In the genomic region with DNA sequence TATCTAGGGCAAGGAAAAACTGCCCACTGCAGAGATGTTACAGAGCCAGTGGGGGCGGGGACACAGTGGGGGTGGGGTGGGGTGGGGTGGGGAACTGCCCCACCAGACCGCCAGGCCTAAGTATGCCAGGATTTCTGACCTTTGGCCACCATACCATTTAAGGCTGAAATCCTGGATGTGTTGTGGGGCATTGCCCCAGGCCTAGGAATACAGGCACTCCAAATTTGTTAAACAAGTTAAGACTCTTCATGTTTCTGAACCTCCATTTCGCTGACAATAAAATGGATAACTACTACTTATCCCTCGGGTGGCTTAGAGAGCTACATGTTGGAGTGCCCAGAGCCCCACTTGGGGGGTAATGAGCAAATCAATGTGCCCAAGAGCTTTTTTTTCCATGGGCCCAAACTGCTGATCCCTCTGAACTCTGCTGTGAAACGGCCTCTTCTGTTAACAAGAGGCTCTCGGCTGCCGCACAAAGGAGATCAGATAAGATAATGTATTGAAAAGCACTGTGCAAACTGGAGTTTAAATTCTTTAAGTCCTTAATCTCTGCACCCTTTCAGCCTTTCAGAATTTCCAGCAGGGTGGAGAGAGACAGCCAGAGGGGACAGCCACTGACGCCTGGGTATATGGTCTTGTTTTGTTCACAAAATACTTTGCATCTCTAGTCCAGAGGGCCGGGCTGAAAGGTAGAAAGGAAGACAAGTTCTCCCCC, we compare ENCODE assay signal across 11 mouse cellular contexts. TPM values are rescaled to one million over a fixed set of nuclear protein-coding genes. Genes with fewer than 3 reads are reported as not detected.
DNase-seq lines count a peak whose midpoint lies in the region; ATAC-seq and TF ChIP-seq lines count a peak whose summit lies in the region.
"Had no signal": no experiment of that assay in that cellular context is flagged by ENCODE, and none has a peak within 500 bp of the region (broad histone marks: within the 10 kb centered on the region; RNA-seq: fewer than 3 reads in every experiment).

No protein-coding gene starts in this region.

- no peak for TF ChIP-seq CTCF in lung, embryonic 14.5 days (IDR thresholded peaks at IDR 0.05; ENCODE audit: low read depth)
- TF ChIP-seq CTCF in lung, adult 2 months (IDR thresholded peaks at IDR 0.05; ENCODE audit: insufficient read depth, low read length): no peak
- no peak for TF ChIP-seq CTCF in intestine, postnatal 0 days (IDR thresholded peaks at IDR 0.05; ENCODE audit: low read depth)

- WGBS in lung, embryonic 14.5 days: 23% methylated on average over 9 of the region's 9 CpGs
- WGBS in lung, adult 2 months: 36% methylated on average over 9 of the region's 9 CpGs
- 6% methylated on average over 9 of the region's 9 CpGs for WGBS in embryonic facial prominence, embryonic 11.5 days
- 10% methylated on average over 9 of the region's 9 CpGs for WGBS in hindbrain, embryonic 15.5 days
- 11% methylated on average over 9 of the region's 9 CpGs for WGBS in neural tube, embryonic 14.5 days
- WGBS in intestine, postnatal 0 days: 18% methylated on average over 9 of the region's 9 CpGs
- 14% methylated on average over 9 of the region's 9 CpGs for WGBS in liver, embryonic 12.5 days (ENCODE audit: insufficient replicate concordance)

- H3K4me2 ChIP-seq in lung, embryonic 14.5 days: peak overlapping the region; percentile 96; the same call in 1 of the 2 replicates
- H3K4me2 ChIP-seq in embryonic facial prominence, embryonic 11.5 days (ENCODE audit: low read depth, low read length): peak overlapping the region; percentile 86
- H3K4me2 ChIP-seq in hindbrain, embryonic 15.5 days: peak overlapping the region; percentile 30
- H3K4me2 ChIP-seq in neural tube, embryonic 14.5 days (ENCODE audit: low read depth, low read length): peak overlapping the region; percentile 60
- no peak overlapping the region for H3K4me2 ChIP-seq in intestine, postnatal 0 days (replicated peaks; ENCODE audit: low read depth)
- H3K4me2 ChIP-seq in liver, embryonic 12.5 days: no peak overlapping the region
- H3K4me2 ChIP-seq: lung, embryonic 15.5 days had no signal

- no peak overlapping the region for H3K9ac ChIP-seq in lung, embryonic 14.5 days
- H3K9ac ChIP-seq in embryonic facial prominence, embryonic 11.5 days (replicated peaks; ENCODE audit: low read length): peak overlapping the region; percentile 80
- no peak overlapping the region for H3K9ac ChIP-seq in hindbrain, embryonic 15.5 days
- no peak overlapping the region for H3K9ac ChIP-seq in neural tube, embryonic 14.5 days (replicated peaks; ENCODE audit: low read depth, low read length)
- no peak overlapping the region for H3K9ac ChIP-seq in intestine, postnatal 0 days (ENCODE audit: low read depth, low read length)
- H3K9ac ChIP-seq in liver, embryonic 12.5 days: no peak overlapping the region
- H3K9ac ChIP-seq: lung, embryonic 15.5 days had no signal

- no peaks in the 10 kb centered on the region for H3K4me1 ChIP-seq in lung, embryonic 14.5 days (ENCODE audit: insufficient read depth)
- H3K4me1 ChIP-seq in lung, adult 2 months (ENCODE audit: control insufficient read depth, insufficient read depth, low read length): no peaks in the 10 kb centered on the region
- peaks cover 2% of the 10 kb centered on the region; the same call in 1 of the 2 replicates for H3K4me1 ChIP-seq in embryonic facial prominence, embryonic 11.5 days (ENCODE audit: control insufficient read depth, insufficient read depth, low read length)
- peaks cover 20% of the 10 kb centered on the region for H3K4me1 ChIP-seq in hindbrain, embryonic 15.5 days (replicated peaks)
- H3K4me1 ChIP-seq in neural tube, embryonic 14.5 days (ENCODE audit: control insufficient read depth, insufficient read depth, low read length): peaks cover 10% of the 10 kb centered on the region
- H3K4me1 ChIP-seq in intestine, postnatal 0 days (replicated peaks; ENCODE audit: control insufficient read depth, insufficient read depth, low read length): no peaks in the 10 kb centered on the region
- no peaks in the 10 kb centered on the region; the same call in 1 of the 2 replicates for H3K4me1 ChIP-seq in liver, embryonic 12.5 days

- no peaks in the 10 kb centered on the region for H3K9me3 ChIP-seq in lung, embryonic 14.5 days (ENCODE audit: low read depth, low read length)
- H3K9me3 ChIP-seq in embryonic facial prominence, embryonic 11.5 days (replicated peaks; ENCODE audit: control insufficient read depth, low read length): no peaks in the 10 kb centered on the region
- no peaks in the 10 kb centered on the region for H3K9me3 ChIP-seq in hindbrain, embryonic 15.5 days
- H3K9me3 ChIP-seq in neural tube, embryonic 14.5 days (ENCODE audit: control insufficient read depth, low read length): no peaks in the 10 kb centered on the region
- no peaks in the 10 kb centered on the region for H3K9me3 ChIP-seq in intestine, postnatal 0 days (ENCODE audit: control insufficient read depth)
- H3K9me3 ChIP-seq in liver, embryonic 12.5 days (replicated peaks): no peaks in the 10 kb centered on the region
- H3K9me3 ChIP-seq: lung, embryonic 15.5 days had no signal

- H3K36me3 ChIP-seq in lung, embryonic 14.5 days (ENCODE audit: insufficient read depth): no peaks in the 10 kb centered on the region
- no peaks in the 10 kb centered on the region for H3K36me3 ChIP-seq in embryonic facial prominence, embryonic 11.5 days (replicated peaks; ENCODE audit: control insufficient read depth, insufficient read depth, low read depth, low read length)
- no peaks in the 10 kb centered on the region for H3K36me3 ChIP-seq in hindbrain, embryonic 15.5 days
- no peaks in the 10 kb centered on the region for H3K36me3 ChIP-seq in neural tube, embryonic 14.5 days (ENCODE audit: control insufficient read depth, insufficient read depth, low read length)
- no peaks in the 10 kb centered on the region for H3K36me3 ChIP-seq in intestine, postnatal 0 days (ENCODE audit: control insufficient read depth, insufficient read depth)
- H3K36me3 ChIP-seq in liver, embryonic 12.5 days: no peaks in the 10 kb centered on the region
- H3K36me3 ChIP-seq: lung, embryonic 15.5 days had no signal

- no peak overlapping the region for H3K27ac ChIP-seq in lung, embryonic 14.5 days (ENCODE audit: low read depth)
- H3K27ac ChIP-seq in embryonic facial prominence, embryonic 11.5 days (replicated peaks; ENCODE audit: low read depth, low read length): no peak overlapping the region
- H3K27ac ChIP-seq in hindbrain, embryonic 15.5 days (replicated peaks): no peak overlapping the region
- H3K27ac ChIP-seq in neural tube, embryonic 14.5 days (ENCODE audit: low read depth, low read length): no peak overlapping the region
- no peak overlapping the region for H3K27ac ChIP-seq in intestine, postnatal 0 days (ENCODE audit: low read depth, low read length)
- H3K27ac ChIP-seq in liver, embryonic 12.5 days: no peak overlapping the region
- H3K27ac ChIP-seq: lung, embryonic 15.5 days had no signal

- no peak for TF ChIP-seq POLR2A in lung, adult 2 months (IDR thresholded peaks at IDR 0.05; ENCODE audit: borderline replicate concordance, extremely low read depth, low read depth, low read length)

- no peak overlapping the region for H3K4me3 ChIP-seq in lung, embryonic 14.5 days (ENCODE audit: low read depth, low read length)
- no peak overlapping the region for H3K4me3 ChIP-seq in lung, adult 2 months (replicated peaks; ENCODE audit: extremely low read depth, low read depth, low read length)
- H3K4me3 ChIP-seq in embryonic facial prominence, embryonic 11.5 days (ENCODE audit: low read depth, low read length): peak overlapping the region; percentile 69
- peak overlapping the region; percentile 37; the same call in 1 of the 2 replicates for H3K4me3 ChIP-seq in hindbrain, embryonic 15.5 days
- H3K4me3 ChIP-seq in neural tube, embryonic 14.5 days (ENCODE audit: low read depth, low read length): no peak overlapping the region
- no peak overlapping the region for H3K4me3 ChIP-seq in intestine, postnatal 0 days (ENCODE audit: low read depth, low read length)
- no peak overlapping the region for H3K4me3 ChIP-seq in liver, embryonic 12.5 days

- DNase-seq in lung, embryonic 14.5 days: no peak
- no peak for DNase-seq in lung, adult 2 months
- peak; percentile 36 for DNase-seq in embryonic facial prominence, embryonic 11.5 days (ENCODE audit: low spot score)
- no peak for DNase-seq in cerebellum, postnatal 4 days (ENCODE audit: low spot score in 2 of 2)
- DNase-seq: cerebellum, adult 2 months; kidney, postnatal 25 days had no signal

- ATAC-seq in lung, embryonic 14.5 days (ENCODE audit: insufficient read depth): no peak
- no peak for ATAC-seq in embryonic facial prominence, embryonic 11.5 days (replicated peaks; ENCODE audit: insufficient number of reproducible peaks, low FRiP score, low TSS enrichment, low read depth)
- ATAC-seq in hindbrain, embryonic 15.5 days (ENCODE audit: low FRiP score, low read depth): no peak
- no peak for ATAC-seq in neural tube, embryonic 14.5 days (ENCODE audit: low read depth)
- no peak for ATAC-seq in intestine, postnatal 0 days
- ATAC-seq in liver, embryonic 12.5 days: no peak

- peaks cover 98% of the 10 kb centered on the region for H3K27me3 ChIP-seq in lung, embryonic 14.5 days (ENCODE audit: insufficient read depth, low read length)
- peaks cover 21% of the 10 kb centered on the region for H3K27me3 ChIP-seq in embryonic facial prominence, embryonic 11.5 days (ENCODE audit: control insufficient read depth, insufficient read depth, low read length)
- H3K27me3 ChIP-seq in hindbrain, embryonic 15.5 days: peaks cover 82% of the 10 kb centered on the region
- H3K27me3 ChIP-seq in neural tube, embryonic 14.5 days (ENCODE audit: control insufficient read depth, insufficient read depth, low read length): peaks cover 48% of the 10 kb centered on the region
- H3K27me3 ChIP-seq in intestine, postnatal 0 days (replicated peaks; ENCODE audit: control insufficient read depth, insufficient read depth, low read length): peaks cover 89% of the 10 kb centered on the region
- H3K27me3 ChIP-seq in liver, embryonic 12.5 days (replicated peaks): peaks cover 97% of the 10 kb centered on the region

RNA-seq across cellular contexts. Expression of a gene that starts 2.3 kb away (rescaled TPM):
- 0.61 and 0.78 TPM in 2 replicates for polyA plus RNA-seq in lung, embryonic 14.5 days (2014; fragmentation: Nextera tagmentation; extraction: Ambion mirVana)
- not detected in 2 replicates for polyA plus RNA-seq in lung, adult 2 months (2012; rRNA removed)
- 31.2 and 41.2 TPM in 2 replicates for polyA plus RNA-seq in embryonic facial prominence, embryonic 11.5 days (2014; fragmentation: Nextera tagmentation; extraction: Ambion mirVana)
- polyA plus RNA-seq in hindbrain, embryonic 15.5 days (2015; fragmentation: Nextera tagmentation; extraction: Ambion mirVana): 2.3 and 3.1 TPM in 2 replicates
- 0.44 and 0.76 TPM in 2 replicates for polyA plus RNA-seq in neural tube, embryonic 14.5 days (2014; fragmentation: Nextera tagmentation; extraction: Ambion mirVana)
- not detected in 2 replicates for polyA plus RNA-seq in intestine, postnatal 0 days (2015; fragmentation: Nextera tagmentation; extraction: Ambion mirVana)
- polyA plus RNA-seq in liver, embryonic 12.5 days (2016; fragmentation: Nextera tagmentation; extraction: Ambion mirVana): 0.32 and 0.33 TPM in 2 replicates

Comparison
In these comparisons a context has a peak if more than half of its experiments do, and no peak if none do; other contexts are left out.
1. H3K4me2 ChIP-seq: peak in lung, embryonic 14.5 days (single experiment), embryonic facial prominence, embryonic 11.5 days (single experiment), hindbrain, embryonic 15.5 days (single experiment) and neural tube, embryonic 14.5 days (single experiment); none in intestine, postnatal 0 days (single experiment) and liver, embryonic 12.5 days (single experiment).
2. H3K4me3 ChIP-seq: peak in embryonic facial prominence, embryonic 11.5 days (single experiment) and hindbrain, embryonic 15.5 days (single experiment); none in lung, embryonic 14.5 days (single experiment), lung, adult 2 months (single experiment), neural tube, embryonic 14.5 days (single experiment), intestine, postnatal 0 days (single experiment) and liver, embryonic 12.5 days (single experiment).